Mouse (Mus musculus) kidney, postnatal 36 days (tissue): ENCODE results near the gene Ccdc69.
A peak's percentile ranks its signal among the peaks of the same experiment; 100 is the strongest.

Source experiments
- DNase-seq, 2 experiments: peaks; one replicate each; pipeline ENCODE4 v3.0.0; 2021 to 2022; ENCODE audit warnings: mixed read lengths in 2 of 2

Ccdc69 gene

GRCm38 (mm10) chr11:55036601-55037000 is 41.3 kb downstream of the Ccdc69 start:
- no peak for DNase-seq

DNA sequence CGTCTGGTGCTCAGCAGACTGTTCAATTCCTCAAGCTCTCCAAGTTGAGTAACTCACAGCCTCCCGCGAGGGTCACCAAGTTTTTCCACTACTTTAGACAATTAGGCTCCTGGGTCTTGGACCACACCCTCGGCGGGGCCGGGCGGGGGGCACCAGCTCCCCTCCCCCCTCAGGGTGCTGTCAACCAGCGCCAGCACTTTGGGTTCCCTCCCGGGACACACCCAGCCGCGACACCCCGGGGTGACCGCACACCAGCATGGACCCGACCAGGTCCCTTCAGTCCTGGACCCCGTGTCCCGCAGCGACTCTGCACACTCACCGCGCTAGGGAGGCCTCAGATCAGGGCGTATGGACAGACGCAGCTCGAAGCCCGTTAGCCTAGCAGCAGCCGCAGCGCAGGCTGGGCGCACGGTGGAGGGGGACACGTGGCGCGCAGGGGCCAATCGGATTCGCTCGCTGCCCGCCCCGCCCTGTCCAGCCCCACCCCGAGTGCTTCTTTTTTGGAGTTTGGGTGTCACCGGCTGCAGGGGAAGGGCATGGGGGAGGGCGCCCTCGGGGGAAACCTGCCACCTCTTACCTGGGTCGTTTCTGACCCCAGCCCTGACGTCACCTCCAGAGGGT is 44.8 kb downstream of the Ccdc69 start, which contains the start of gene Anxa6:
Anxa6 (minus strand) TSS at position 406 of the 621 bp plus-strand sequence.
- peak; percentile 84 to 88 for DNase-seq

GRCm38 (mm10) chr11:55032286-55032685 is 45.6 kb downstream of the Ccdc69 start:
- DNase-seq: no peak

DNA sequence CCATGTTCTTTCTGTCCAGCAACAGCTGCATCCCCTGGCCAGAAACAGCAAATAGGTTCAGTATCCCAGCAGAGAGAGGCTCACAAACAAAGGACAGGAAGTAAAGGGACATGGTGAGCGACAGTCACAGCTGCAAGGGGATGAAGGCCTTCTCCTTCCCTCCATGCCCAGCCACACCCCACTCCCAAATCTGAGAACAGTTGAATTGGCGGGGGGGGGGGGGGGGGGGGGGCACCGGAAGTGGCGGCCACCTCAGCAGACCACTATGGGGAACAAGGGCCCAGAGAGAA is 46.0 kb downstream of the Ccdc69 start:
- DNase-seq: no peak

DNA sequence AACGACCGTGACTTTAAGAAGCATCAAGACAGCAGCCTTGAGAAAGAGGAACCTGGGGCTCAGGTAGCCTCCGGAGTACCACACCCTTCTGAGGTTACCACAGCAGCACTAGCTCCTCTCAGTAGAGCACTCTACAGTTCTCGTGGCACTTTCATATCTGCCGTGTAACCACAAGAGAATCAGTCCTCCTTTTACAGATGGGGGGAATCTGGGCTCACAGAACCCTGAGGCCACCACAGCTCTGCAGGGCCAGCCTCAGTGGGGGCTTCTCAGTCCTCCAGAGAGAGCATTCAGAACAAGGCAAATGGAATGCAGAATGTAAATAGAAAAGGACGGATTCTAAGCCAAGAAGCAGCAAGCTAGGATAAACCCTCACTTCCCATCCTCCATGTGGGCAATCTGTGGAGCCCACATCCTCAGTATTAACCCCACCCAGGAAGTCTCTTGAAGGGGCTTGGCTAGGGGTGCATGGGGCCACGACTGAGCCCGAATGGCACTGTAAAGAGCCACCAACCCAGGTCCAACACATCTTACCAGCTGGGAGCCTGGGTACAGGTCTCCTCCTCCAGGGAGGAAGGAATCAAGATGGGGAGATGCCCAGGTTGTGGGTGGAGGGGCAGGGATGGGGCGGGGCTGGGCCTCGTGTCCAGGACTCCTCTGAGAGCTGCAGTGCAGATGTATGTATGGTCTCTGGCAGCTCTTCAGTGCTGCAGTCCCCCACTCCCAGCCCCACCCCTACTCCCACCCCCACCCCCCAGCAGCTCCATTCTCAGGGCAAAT is 46.5 kb downstream of the Ccdc69 start:
- DNase-seq: no peak

DNA sequence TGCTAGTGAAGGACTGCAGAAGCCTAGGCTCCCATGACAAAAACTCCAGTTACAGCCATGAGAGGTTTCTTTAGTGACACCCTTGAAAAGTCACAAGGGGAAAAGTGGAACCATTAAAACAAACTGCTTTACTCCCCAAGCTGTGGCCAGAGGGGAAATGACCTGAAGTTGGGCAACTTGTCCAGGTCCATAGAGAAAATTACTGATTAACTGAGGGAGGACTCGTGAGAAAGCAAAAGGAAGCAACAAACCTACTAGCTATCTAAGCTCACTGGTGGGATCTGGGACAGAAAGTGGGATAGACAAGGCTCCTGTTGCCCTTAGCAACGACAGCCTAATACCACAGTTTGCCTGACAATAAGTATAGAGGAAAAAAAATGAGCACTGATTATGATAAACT is 49.4 kb downstream of the Ccdc69 start:
- peak; percentile 40 to 71 for DNase-seq

GRCm38 (mm10) chr11:55027204-55027855 is 50.6 kb downstream of the Ccdc69 start:
- peak in 1 of 2 experiments; percentile 42 for DNase-seq

GRCm38 (mm10) chr11:55025896-55026295 is 52.0 kb downstream of the Ccdc69 start:
- DNase-seq: no peak

- no peak for DNase-seq
Observed at GRCm38 (mm10) chr11:55023583-55023982, 54.3 kb downstream of the Ccdc69 start.

DNA sequence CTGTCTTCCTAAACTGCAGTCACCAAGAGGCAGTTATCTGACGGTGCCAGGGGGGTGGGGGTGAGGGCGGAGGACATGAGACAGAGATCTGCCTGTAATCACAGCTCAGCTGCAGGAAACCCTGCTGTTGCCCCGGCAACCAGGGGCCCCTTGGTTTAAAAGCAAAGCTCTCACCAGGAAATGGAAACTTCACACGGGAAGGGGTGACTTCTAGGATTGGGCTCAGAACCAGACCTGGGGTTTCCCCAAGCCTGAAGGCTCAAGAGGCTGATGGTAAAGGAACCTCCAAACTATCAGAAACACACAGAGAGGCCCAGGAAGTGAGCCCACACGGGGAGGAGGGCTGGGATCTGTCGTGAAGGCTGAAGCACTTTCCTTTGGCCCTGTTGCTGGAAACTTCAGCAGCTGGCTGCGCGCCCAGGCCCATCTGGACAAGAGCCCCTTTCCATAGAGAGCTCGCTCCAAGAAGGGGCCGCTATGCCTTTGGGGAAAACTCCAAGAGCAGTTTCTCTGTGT is 54.8 kb downstream of the Ccdc69 start:
- peak; percentile 84 to 86 for DNase-seq

GRCm38 (mm10) chr11:55022508-55022907 is 55.4 kb downstream of the Ccdc69 start:
- no peak for DNase-seq

DNA sequence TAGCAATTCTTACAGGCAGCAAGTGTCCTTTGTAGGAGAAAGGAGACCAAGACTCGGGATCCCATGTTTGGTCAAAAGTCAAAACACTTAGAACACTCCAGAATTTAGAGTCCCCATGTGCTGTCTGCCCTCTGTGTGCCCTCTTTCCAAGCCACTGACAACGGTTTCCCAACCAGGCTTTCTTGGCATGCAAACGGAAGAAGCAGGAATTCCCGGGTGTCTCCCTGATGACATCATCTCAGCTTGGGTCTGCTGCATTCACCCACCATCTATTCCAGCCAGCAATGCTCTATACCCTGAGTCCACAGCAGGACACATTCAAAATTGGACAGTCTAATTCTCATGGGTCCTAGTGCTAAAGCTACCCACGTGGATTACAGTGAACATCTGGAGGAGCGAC is 56.1 kb downstream of the Ccdc69 start:
- DNase-seq: no peak

GRCm38 (mm10) chr11:55021458-55021857 is 56.5 kb downstream of the Ccdc69 start:
- DNase-seq: no peak

GRCm38 (mm10) chr11:55019711-55020110 is 58.2 kb downstream of the Ccdc69 start:
- no peak for DNase-seq

DNA sequence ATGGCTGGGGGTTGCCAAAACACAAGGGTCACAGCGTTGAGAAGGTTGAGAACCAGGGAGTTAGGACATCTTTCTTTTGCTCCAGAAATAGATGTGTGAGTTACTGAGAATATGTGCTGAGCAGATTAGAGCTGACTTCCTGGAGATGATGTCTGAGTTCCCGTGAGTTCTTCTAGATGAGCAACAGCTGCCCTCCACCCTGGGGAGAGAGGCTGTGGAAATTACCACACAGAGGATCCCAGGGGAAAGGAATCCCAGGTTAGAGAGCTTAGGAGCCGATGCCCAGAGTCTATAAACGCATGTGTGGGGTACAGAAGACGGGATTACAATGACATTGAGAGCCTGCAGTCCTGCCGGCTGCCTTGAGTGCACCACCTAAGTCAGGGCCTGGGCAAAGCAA is 59.9 kb downstream of the Ccdc69 start:
- no peak for DNase-seq

DNA sequence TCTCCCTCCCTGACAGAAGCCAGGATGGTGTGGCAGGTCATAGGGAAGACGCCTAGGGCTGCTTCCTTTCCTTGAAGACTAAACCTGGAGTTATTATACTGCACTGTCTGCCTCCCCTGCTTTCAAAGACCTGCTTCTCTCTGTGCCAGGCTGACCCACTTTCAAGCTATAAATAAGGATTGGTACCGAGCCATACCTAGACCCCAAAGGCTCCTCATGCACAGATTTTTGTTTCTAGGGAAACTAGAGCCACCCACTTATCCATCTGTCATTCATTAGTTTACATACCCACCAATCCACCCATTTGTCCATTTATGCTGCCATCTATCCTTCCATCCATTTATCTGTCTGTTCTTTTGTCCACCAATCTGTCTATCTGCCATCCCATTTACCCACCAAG is 60.7 kb downstream of the Ccdc69 start:
- DNase-seq: no peak

DNA sequence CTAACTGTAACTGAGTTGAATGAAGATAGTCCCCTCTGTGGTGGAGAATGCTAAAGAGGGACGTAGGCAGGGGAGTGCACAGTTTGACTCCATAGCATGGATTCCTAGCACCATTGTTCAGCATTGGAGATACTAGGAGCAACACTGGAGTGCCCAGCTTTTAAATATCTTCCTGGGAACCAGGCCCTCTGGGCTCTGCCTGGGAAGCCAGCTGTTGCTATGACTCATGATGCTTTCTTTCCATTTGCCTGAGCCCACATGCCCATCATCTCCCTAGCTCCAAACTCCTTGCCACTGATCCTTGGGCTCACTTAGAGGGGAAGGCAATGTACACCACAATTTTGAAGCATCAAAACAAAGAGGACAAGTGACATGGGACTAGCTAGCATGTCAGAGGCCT is 61.2 kb downstream of the Ccdc69 start:
- DNase-seq: no peak

DNA sequence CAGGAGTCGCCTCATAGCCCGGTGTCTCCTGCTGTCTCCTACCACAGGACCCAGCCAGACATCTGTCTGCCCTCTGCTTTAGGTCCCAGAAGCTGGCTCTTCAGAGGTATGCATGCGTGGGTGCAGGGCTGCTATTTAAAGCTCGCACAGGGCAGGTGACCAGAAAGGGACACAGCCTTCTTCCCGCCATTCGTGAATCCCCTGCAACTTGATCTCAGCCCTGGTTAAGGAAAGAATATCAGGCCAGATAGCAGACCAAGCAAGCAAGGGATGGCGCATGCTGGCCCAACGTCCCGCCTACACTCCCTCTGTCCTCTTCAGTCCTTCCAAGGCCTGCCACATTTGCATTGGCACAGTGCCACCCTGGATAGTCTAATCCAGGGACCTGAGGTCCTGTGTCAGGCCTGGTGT is 62.1 kb downstream of the Ccdc69 start:
- DNase-seq: peak; percentile 60 to 75

- DNase-seq: no peak
Observed at GRCm38 (mm10) chr11:55015264-55015663, 62.7 kb downstream of the Ccdc69 start.

DNA sequence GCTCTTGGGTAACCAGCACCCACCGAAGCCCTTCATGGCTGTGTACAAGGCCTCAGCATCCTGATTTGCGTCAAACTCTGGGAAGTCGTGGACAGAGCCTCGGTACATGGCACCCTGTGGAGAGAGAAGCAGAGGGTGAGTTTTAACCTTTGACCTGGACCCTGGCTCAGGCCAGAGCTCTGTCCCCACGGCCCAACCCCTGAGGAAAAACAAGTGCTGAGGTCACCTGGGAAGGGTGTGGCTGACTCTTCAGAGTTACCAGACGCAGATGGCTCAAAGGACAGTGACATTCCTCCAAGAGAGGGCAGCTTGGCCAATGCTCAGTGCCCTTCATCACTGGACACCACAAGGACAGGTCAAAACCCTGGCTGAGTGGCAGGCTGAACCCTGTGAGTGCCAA is 64.1 kb downstream of the Ccdc69 start:
- DNase-seq: no peak

GRCm38 (mm10) chr11:55012551-55013521 is 65.1 kb downstream of the Ccdc69 start:
- peak; percentile 66 to 71 for DNase-seq

- no peak for DNase-seq
Observed at GRCm38 (mm10) chr11:55011440-55011839, 66.5 kb downstream of the Ccdc69 start.

DNA sequence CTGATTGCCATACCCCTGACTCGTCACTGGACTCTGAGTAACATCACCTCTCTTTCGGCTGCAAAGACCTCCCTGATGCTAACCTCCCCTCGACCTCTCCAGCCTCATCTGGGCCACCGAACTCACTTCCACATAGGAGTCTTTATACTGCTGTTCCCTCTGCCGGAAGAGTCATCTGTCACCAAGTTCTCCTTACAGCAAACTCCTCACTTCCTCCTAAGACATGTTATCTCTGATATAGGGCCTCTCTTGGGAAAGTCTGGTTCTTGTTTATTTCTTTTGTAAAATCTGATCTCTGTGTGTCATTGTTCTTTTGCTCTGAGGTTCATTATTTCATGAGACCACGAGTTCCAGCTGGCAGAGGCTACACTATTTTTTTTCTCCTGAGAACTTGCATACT is 69.7 kb downstream of the Ccdc69 start:
- no peak for DNase-seq
